Mouse (Mus musculus) heart, embryonic 14.5 days (tissue): ENCODE results near the gene Mterf4. TPM values are rescaled to one million over a fixed set of nuclear protein-coding genes. Genes with fewer than 3 reads are reported as not detected.

Experiments used
- ATAC-seq: fragments of 200-750 bp; cut with Nextera tagmentation; 2 replicates; pipeline ENCODE4 v1.8.0; 2017; ENCODE audit warnings: low read depth, moderate TSS enrichment; ENCODE audit not compliant: insufficient number of reproducible peaks, insufficient read depth, low FRiP score
- H3K27ac ChIP-seq, 2 experiments: fragments of 200-500 bp in 1 of 2; fragments of 300-500 bp in 1 of 2; sonication (generic) in 1 of 2; replicated peaks in 1 of 2; 2 replicates each; pipeline ENCODE4 v1.5.1; 2012 to 2014; ENCODE audit warnings: low read depth in 2 of 2, low read length in 2 of 2, control low read depth in 1 of 2, mild to moderate bottlenecking in 1 of 2, mixed read lengths in 1 of 2; ENCODE audit not compliant: control insufficient read depth in 1 of 2, insufficient read depth in 1 of 2
- H3K27me3 ChIP-seq: fragments of 300-500 bp; sonication (generic); 2 replicates; pipeline ENCODE4 v1.6.1; 2014; ENCODE audit warnings: mild to moderate bottlenecking, low read length, control low read depth; ENCODE audit not compliant: control insufficient read depth, insufficient read depth
- H3K36me3 ChIP-seq: fragments of 300-500 bp; sonication (generic); 2 replicates; pipeline ENCODE4 v1.6.1; 2014; ENCODE audit warnings: mild to moderate bottlenecking, control low read depth, low read length, mixed read lengths; ENCODE audit not compliant: control insufficient read depth, insufficient read depth
- H3K4me1 ChIP-seq, 2 experiments: fragments of 200-500 bp in 1 of 2; fragments of 300-500 bp in 1 of 2; sonication (generic) in 1 of 2; 2 replicates each; pipeline ENCODE4 v1.6.1; 2012 to 2014; ENCODE audit warnings: low read length in 2 of 2, control low read depth in 1 of 2, mixed read lengths in 1 of 2; ENCODE audit not compliant: control insufficient read depth in 2 of 2, insufficient read depth in 2 of 2
- H3K4me2 ChIP-seq: fragments of 300-500 bp; sonication (generic); 2 replicates; pipeline ENCODE4 v1.6.1; 2014; ENCODE audit warnings: mild to moderate bottlenecking, low read length
- H3K4me3 ChIP-seq, 2 experiments: fragments of 200-500 bp in 1 of 2; fragments of 300-500 bp in 1 of 2; sonication (generic) in 1 of 2; 2 replicates each; pipeline ENCODE4 v1.5.1; 2012 to 2014; ENCODE audit warnings: low read length in 2 of 2, mild to moderate bottlenecking in 2 of 2, control low read depth in 1 of 2, low read depth in 1 of 2, moderate library complexity in 1 of 2; ENCODE audit not compliant: control insufficient read depth in 1 of 2, insufficient read depth in 1 of 2
- H3K9ac ChIP-seq: fragments of 300-500 bp; sonication (generic); 2 replicates; pipeline ENCODE4 v1.6.1; 2014; ENCODE audit warnings: mild to moderate bottlenecking, low read length
- H3K9me3 ChIP-seq: fragments of 300-500 bp; sonication (generic); 2 replicates; pipeline ENCODE4 v1.6.1; 2016; ENCODE audit warnings: low read length, control low read depth; ENCODE audit not compliant: control insufficient read depth
- WGBS: fragments of 180-500 bp; shearing (Covaris S2); extraction: QIAGEN DNeasy Blood & Tissue Kit; methylation state at CpG from one replicate; pipeline ENCODE4 v1.1.7; 2014; 5-methylcytosine and 5-hydroxymethylcytosine counted together
- polyA plus RNA-seq: library from polyadenylated mRNA; unstranded; fragments of >200 nt; fragmentation: Nextera tagmentation; extraction: Ambion mirVana; gene quantifications from 2 replicates; pipeline ENCODE4 v1.2.1, GENCODE M21; 2014

The Mterf4 gene
- polyA plus RNA-seq, 1 experiment from 2014 or later, result 20.0 TPM

GRCm38 (mm10) chr1:93289678-93290214, 16.0 kb downstream of the Mterf4 start:
- 44% methylated on average over 3 of the region's 3 CpGs for WGBS
- ATAC-seq, result no peak
- H3K36me3 ChIP-seq, result peaks cover 4% of the 10 kb centered on the region; the same call in 1 of the 2 replicates

GRCm38 (mm10) chr1:93277041-93277440, 28.7 kb downstream of the Mterf4 start:
- Histone ChIP-seq H3K4me1 (no peaks in the 10 kb centered on the region), H3K27me3 (no peaks in the 10 kb centered on the region), H3K9me3 (no peaks in the 10 kb centered on the region), H3K9ac (no peak overlapping the region), H3K4me3 (no peak overlapping the region), H3K4me2 (no peak overlapping the region), H3K27ac (no peak overlapping the region), H3K36me3 (no peaks in the 10 kb centered on the region)
- 72% methylated on average over 7 of the region's 7 CpGs for WGBS
- ATAC-seq, result no peak

More at GRCm38 (mm10) chr1:93289678-93290214, 16.0 kb downstream of the Mterf4 start:
- no peak overlapping the region for H3K4me2 ChIP-seq
- H3K27me3 ChIP-seq, result no peaks in the 10 kb centered on the region
- H3K4me3 ChIP-seq, result no peak overlapping the region
- no peaks in the 10 kb centered on the region for H3K9me3 ChIP-seq
- no peaks in the 10 kb centered on the region for H3K4me1 ChIP-seq
- H3K27ac ChIP-seq, result no peak overlapping the region
- no peak overlapping the region for H3K9ac ChIP-seq

- H3K4me1 ChIP-seq, result no peaks in the 10 kb centered on the region
- ATAC-seq, result no peak
- WGBS, result 69% methylated on average over 6 of the region's 6 CpGs
These were observed 30.2 kb downstream of the Mterf4 start for GRCm38 (mm10) chr1:93275561-93275960.

GRCm38 (mm10) chr1:93272409-93272821, 33.3 kb downstream of the Mterf4 start:
- no peak overlapping the region for H3K9ac ChIP-seq
- no peaks in the 10 kb centered on the region for H3K9me3 ChIP-seq
- H3K4me1 ChIP-seq, result no peaks in the 10 kb centered on the region
- H3K27ac ChIP-seq, result no peak overlapping the region
- ATAC-seq, result no peak
- 4% methylated on average over 15 of the region's 16 CpGs for WGBS
- no peak overlapping the region for H3K4me3 ChIP-seq
- H3K4me2 ChIP-seq, result no peak overlapping the region
- H3K27me3 ChIP-seq, result no peaks in the 10 kb centered on the region
- H3K36me3 ChIP-seq, result no peaks in the 10 kb centered on the region

More at GRCm38 (mm10) chr1:93275561-93275960, 30.2 kb downstream of the Mterf4 start:
- no peak overlapping the region for H3K27ac ChIP-seq
- no peak overlapping the region for H3K9ac ChIP-seq
- H3K4me2 ChIP-seq, result no peak overlapping the region
- H3K4me3 ChIP-seq, result no peak overlapping the region
- H3K27me3 ChIP-seq, result no peaks in the 10 kb centered on the region
- no peaks in the 10 kb centered on the region for H3K36me3 ChIP-seq
- H3K9me3 ChIP-seq, result no peaks in the 10 kb centered on the region

GRCm38 (mm10) chr1:93271751-93272150, 34.0 kb downstream of the Mterf4 start:
- no peaks in the 10 kb centered on the region for H3K36me3 ChIP-seq
- H3K9me3 ChIP-seq, result no peaks in the 10 kb centered on the region
- no peak overlapping the region for H3K9ac ChIP-seq
- H3K27me3 ChIP-seq, result no peaks in the 10 kb centered on the region
- no peak for ATAC-seq
- no peak overlapping the region for H3K27ac ChIP-seq
- no peak overlapping the region for H3K4me2 ChIP-seq
- H3K4me3 ChIP-seq, result no peak overlapping the region
- WGBS, result 71% methylated on average over 6 of the region's 6 CpGs
- no peaks in the 10 kb centered on the region for H3K4me1 ChIP-seq

GRCm38 (mm10) chr1:93270516-93271240, 35.0 kb downstream of the Mterf4 start:
- H3K27ac ChIP-seq, result no peak overlapping the region
- no peak for ATAC-seq

GRCm38 (mm10) chr1:93268246-93268645, 37.5 kb downstream of the Mterf4 start:
- 67% methylated on average over 2 of the region's 2 CpGs for WGBS
- ATAC-seq, result no peak
- Histone ChIP-seq H3K36me3 (no peaks in the 10 kb centered on the region), H3K9me3 (no peaks in the 10 kb centered on the region), H3K4me2 (no peak overlapping the region), H3K27ac (no peak overlapping the region), H3K9ac (no peak overlapping the region), H3K27me3 (no peaks in the 10 kb centered on the region), H3K4me1 (no peaks in the 10 kb centered on the region), H3K4me3 (no peak overlapping the region)

More at GRCm38 (mm10) chr1:93270516-93271240, 35.0 kb downstream of the Mterf4 start:
- H3K9ac ChIP-seq, result no peak overlapping the region
- H3K27me3 ChIP-seq, result no peaks in the 10 kb centered on the region
- H3K36me3 ChIP-seq, result no peaks in the 10 kb centered on the region
- H3K4me3 ChIP-seq, result no peak overlapping the region
- no peaks in the 10 kb centered on the region for H3K9me3 ChIP-seq
- 59% methylated on average over 3 of the region's 3 CpGs for WGBS
- H3K4me1 ChIP-seq, result no peaks in the 10 kb centered on the region
- H3K4me2 ChIP-seq, result no peak overlapping the region
